Mouse (Mus musculus) cerebellum, postnatal 14 days (tissue): Measurements from ENCODE around the gene Hsf4.
"Not testable (repeated sequence)": the region's sequence is repeated elsewhere in the genome, so short reads cannot be mapped to it uniquely, and the experiment has no call there.

ENCODE experiments used
- DNase-seq, 2 experiments: peaks; one replicate each; pipeline ENCODE4 v3.0.0; 2021; ENCODE audit warnings: mixed read lengths in 2 of 2

The Hsf4 gene

DNA sequence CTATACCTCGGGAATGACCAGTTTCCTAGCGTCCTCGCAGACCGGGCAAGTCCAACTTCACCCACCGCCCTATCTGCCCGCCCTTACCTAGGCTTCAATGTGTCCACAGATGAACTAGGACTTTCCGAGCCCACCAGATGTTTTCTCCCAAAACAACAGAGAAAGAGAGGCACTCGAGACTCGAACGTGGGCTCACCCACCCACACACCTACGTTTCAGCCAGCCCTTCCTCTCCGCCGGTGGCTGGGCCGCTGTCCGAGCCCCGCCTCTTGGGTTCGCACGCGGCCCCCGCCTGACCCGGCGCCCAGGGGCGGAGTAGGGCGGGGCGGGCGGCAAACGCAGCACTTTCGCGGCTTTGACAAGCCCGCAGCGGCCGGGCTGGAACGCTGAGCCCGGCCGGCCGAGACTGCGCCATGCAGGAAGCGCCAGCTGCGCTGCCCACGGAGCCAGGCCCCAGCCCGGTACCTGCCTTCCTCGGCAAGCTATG, at the start of gene Hsf4:
TSS of gene Hsf4 (plus strand) at position 341 of the 487 bp plus-strand sequence.
- no peak for DNase-seq

GRCm38 (mm10) chr8:105223850-105224249, 45.8 kb upstream of the Hsf4 start:
- DNase-seq = no peak

- DNase-seq = peak; percentile 95 to 97
Observed at GRCm38 (mm10) chr8:105224413-105225271, 45.0 kb upstream of the Hsf4 start, which contains the start of gene D230025D16Rik. D230025D16Rik (plus strand) TSS chr8:105225145.

DNA sequence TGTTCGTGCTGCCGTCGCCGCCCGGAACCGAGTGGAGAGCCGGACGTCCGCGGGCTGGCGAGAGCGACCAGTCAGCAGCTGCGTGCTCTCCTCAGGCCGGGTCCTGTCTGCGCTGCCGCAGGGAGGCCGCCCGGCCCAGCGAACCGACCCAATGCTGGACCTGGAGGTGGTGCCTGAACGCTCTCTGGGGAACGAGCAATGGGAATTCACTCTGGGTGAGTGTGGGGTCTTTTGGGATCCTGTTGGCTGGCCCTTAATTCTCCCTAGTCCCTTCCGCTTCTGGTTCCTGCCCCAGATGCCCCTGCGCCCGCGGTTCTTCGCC, 44.4 kb upstream of the Hsf4 start:
- DNase-seq = no peak

DNA sequence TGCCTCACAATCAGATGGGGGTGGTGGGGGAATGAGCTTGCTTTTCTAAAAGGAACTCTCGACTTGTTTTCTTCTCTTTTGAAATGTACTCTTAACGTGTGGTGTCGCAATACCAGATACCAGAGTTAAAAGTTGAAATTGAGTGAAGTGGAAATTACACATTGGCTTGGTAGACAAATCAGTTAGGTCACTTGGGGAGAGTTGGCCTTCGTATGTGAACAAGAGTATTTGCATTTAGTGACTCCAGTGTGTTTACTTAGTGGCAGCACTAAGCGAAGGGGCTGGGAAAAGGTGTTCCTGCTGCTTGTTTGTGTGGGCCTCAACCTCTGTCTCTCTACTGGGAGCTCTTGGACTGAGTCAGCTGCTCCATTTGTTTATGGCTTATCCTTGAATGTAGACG, 43.7 kb upstream of the Hsf4 start:
- no peak for DNase-seq

- DNase-seq = no peak
Observed at GRCm38 (mm10) chr8:105231503-105232320, 37.9 kb upstream of the Hsf4 start.

DNA sequence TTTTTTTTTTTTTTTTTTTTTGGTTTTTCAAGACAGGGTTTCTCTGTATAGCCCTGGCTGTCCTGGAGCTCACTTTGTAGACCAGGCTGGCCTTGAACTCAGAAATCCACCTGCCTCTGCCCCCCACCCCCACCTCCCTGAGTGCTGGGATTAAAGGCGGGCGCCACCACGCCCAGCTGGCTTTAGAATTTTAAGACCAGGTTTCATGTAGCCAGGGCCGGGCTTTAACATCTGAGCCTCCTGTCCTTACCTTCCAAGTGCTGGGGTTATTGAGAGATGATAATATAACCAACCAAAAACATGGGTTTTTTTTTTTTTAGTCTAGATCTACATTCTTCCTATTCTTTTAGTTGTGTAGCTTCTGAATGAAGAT, 37.3 kb upstream of the Hsf4 start:
- DNase-seq = not testable (repeated sequence)

DNA sequence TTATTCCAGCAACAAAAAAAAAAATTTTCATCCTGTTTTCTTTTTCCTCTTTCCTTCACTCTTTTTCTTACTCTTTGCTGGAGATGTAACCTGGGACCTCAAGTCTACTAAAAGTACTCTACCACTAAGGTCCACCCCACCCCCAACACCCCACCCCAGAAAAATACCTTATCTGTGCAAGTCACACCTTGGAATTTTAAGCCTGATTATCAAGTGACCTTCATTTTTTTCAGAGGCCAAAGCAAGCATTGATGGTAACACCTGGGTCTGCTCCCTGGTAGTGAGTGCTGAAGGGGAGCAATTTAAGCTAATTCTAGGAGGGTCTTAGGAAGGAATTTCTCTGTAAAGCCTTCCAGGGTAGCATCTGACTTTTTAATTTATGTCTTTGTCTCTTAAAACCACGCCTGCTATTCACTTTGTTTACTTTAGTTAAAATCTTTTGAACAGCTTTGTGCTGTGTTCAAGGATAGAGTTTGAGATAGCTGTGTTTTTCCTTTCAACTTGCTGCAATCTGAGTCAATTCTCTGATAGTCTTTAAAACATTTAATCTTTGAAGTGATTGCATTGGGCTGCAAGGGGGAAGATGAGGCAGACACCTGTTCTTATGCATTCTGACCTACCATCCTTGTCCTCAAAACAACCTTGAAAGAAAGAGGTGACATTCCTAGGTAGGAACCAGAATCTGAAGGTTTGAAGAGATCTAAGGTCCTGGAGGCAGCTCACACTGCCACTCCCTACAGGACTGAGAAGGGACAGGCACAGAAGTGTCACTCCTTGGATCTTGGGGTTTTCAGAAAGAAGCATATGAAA, 36.3 kb upstream of the Hsf4 start:
- no peak for DNase-seq

- DNase-seq = no peak
Observed at GRCm38 (mm10) chr8:105235206-105235605, 34.4 kb upstream of the Hsf4 start.

GRCm38 (mm10) chr8:105237442-105238142, 32.0 kb upstream of the Hsf4 start:
- no peak for DNase-seq

- no peak for DNase-seq
Observed at GRCm38 (mm10) chr8:105241016-105241415, 28.6 kb upstream of the Hsf4 start.

GRCm38 (mm10) chr8:105251954-105252353, 17.6 kb upstream of the Hsf4 start:
- no peak for DNase-seq

- no peak for DNase-seq
Observed at GRCm38 (mm10) chr8:105252680-105253537, 16.7 kb upstream of the Hsf4 start.

- DNase-seq = no peak
Observed at GRCm38 (mm10) chr8:105253766-105254151, 15.8 kb upstream of the Hsf4 start.

DNA sequence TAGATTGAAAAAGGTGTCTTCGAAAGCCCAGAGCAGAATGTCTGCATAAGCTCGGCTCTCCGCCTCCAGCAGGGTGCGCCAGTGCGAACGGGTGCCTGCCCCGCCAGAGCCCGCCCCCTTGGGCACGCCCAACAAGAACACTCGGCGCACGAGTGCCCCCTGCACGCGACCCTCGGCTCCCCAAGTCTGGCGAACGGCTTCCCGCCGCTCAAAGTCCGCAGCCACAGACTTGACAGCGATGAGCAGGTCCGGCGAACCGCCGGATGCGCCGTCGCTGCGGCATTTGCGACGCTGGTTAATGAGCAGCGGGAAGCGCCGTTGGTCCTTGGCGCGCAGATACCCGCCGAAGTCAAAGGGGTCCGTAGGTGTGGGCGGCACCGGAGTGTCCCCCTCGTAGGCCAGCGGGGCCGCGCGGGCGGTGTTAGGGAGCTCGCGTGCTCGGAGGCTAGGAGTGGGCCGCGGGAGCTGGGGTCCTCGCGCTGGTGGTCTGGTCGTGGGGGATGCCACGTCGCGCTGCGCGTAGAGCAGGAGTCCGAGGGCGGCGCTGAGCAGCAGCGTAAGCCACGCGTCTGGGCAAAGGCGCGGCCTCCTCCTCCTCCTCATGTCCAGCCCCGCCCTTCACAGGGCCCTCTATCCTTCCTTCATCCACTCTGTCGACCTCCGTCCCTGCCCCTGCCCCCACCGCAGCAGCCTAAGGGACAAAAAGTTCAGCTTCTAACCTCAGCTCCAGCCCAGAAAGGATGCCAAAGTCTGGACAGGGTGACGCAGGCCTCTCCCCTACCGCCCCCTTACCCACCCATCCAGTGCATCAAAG, 15.2 kb upstream of the Hsf4 start:
- peak; percentile 91 to 95 for DNase-seq

DNA sequence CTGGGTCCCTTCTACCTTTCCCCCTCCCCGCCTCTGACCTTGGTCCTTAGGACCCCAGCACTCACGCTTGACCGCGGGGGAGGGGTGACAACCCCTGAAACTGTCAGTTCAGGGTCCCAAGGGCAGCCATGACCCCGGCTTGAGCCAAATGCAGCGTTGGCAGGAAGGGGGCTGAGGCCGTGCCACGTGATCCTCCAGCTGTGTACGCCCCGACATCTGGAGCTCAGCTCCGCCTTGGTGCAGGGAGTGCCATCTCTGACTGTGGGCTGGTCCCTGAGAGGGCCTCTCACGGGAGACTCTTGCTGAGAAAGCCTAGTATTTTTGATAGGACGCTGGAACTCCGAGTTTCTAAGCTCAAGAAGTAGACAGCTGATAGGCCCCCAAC, 14.6 kb upstream of the Hsf4 start, which contains the start of gene B3gnt9:
TSS of gene B3gnt9 (minus strand) at position 188 of the 385 bp plus-strand sequence.
- DNase-seq = peak in 1 of 2 experiments; percentile 32

DNA sequence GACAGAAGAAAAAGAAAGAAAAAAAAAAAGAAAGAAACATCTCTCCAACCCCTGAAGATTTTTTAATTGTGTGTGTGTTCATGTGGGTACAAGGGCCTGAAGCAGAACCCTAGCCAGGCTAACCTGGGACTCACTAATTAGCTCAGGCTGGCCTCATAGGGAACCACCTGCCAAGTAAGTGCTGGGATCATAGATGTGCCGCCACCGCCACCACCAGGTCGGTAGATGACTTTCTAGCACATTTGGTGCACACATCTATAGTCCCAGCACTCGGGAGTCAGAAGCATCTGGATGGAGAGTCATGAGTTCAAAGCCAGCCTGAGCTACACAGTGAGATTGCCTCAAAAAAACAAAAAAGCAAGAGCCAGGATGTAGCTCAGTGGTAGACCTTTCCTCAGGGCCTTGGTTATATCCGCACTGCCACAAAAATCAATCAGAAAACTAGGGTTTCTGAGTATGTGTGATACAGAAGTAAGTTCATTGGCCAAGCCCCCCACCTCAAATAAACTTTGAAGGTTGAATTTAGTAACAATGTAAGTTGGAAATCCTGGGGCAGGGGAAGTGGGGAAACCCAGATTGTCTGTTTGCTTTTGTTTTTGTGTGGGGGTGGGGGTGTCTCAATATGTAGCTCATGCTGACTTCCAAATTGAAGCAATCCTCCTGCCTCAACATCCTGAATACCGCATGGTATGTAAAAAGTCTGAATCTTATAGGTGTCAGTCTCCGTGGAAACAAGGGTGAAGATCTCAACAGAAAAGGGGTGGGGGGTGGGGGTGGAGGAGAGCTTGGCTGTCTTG, 12.1 kb upstream of the Hsf4 start:
- no peak for DNase-seq

GRCm38 (mm10) chr8:105258911-105259720, 10.5 kb upstream of the Hsf4 start:
- peak; percentile 41 to 47 for DNase-seq
